Mouse (Mus musculus): ENCODE measurements around the gene Fignl2.

Gene Fignl2

DNA sequence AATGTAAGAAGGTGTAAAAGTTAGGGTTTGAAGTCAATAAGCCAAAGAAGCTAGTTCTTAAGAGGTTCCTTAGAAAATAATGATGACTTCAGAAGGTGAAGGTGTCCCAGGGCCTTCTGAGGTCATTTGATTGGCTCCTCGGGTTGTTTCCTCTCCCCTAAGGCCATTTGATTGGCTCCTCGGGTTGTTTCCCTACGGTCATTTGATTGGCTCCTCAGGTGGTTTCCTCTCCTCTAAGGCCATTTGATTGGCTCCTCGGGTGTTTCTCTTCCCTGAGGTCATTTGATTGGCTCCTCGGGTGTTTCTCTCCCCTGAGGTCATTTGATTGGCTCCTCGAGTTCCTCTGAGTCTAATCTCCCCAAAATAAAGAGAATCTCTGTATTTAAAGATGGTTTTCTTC is 67.0 kb downstream of the Fignl2 start:
- peak; percentile 55 for DNase-seq (ENCODE audit: low read depth, low spot score)

DNA sequence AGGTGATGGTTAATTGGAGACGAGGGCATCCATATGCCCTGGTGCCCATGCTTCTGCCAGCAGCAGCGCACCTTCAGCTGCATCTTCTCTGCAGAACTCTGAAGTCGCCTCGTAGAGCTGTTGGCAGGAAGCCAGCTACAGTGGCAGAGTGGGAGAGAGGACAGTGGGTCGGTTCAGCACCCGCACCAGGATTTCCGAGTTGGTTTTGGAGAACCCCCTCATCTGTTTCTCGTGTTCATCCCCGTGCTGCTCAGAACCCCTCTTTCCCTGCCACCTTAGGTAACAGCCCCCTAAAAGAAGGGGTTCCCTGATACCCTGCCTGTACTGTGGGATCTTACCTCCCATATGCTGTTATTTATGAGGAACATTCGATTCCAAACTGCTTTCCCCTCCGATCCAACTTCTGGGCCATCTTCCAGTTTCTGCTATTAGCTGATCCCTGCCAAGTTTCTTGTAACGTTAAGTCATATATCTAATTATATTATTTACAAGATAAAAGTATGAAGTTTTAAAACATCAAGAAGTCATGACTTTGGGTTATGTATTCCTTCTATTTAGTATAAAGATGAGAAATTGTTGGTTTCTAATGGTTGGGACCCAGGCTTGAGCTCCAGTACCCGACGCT is 69.9 kb downstream of the Fignl2 start:
- DNase-seq (ENCODE audit: low read depth, low spot score): no peak

DNA sequence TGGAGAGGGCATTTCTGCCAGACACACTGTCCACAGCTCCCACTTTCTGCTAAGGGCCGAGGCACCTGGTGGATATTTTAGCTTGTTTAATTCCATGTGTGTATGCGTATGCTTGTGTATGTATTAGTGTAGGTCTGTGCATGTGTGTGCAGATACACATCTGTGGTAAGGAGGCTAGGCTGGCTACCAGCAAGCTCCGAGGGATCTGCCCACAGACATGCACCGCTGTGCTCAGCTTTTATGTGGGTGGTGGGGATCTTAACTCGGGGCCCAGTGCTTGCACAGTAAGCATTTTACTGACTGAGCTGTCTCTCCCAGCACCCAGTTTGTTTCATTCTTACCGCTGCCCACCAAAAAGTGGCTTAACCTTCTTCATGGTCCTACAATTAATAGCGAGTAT is 71.1 kb downstream of the Fignl2 start:
- no peak for DNase-seq (ENCODE audit: low read depth, low spot score)

DNA sequence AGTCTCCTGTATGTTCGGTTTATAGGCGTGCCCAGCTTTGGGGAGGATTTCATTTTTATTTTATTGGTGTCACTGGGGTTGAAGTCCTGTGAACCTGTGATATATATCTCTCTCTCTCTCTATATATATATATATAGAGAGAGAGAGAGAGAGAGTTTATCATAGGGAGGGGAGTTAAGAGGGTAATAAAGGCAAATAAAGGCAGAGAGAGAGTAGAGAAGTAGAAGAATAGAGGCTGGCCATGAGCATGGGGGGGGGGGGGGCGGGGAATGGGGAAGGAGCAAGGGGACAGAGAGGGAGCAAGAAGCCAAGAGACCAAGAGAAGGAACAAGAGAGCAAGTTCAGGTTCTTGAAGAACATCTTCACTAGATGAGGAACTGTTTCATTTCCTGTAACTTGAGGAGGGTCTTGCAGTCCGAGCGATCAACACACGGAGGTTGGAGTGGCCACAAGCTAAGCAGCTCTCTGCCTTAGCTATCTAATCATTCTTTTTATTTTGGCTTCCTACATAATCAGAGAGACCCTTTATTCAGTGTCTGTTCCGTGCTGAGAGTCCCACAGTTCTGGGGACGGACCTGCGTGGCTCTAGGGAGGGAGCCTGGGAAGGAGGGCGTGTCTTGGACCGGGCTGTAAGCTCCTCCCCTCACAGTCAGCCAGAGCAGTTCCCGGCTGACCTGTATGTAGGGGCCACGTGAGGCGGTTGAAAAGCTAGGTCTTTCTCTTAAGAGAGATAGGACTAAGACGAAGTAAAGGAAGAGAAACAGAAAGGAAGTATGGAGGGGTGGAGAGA is 71.9 kb downstream of the Fignl2 start:
- DNase-seq (ENCODE audit: low read depth, low spot score): peak; percentile 50

DNA sequence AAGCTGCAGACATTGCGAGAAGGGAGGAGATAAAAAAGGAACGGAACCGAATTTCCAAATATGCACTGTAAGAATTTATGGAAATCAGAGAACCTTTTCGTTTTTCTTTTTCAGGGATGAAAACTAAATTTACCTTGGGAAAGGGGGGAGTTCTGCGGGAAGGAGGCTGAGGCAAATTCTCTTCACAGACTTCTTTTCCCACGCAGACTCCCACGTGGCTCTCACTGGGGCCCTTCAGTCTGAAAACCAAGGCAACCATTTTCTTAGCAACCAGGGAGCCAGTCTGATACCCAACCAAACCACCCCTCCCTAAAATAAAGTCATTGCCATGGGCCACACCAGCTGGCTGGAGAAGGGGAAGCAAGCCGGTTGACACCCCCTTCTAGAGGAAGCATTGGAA is 72.7 kb downstream of the Fignl2 start:
- DNase-seq (ENCODE audit: low read depth, low spot score): no peak

DNA sequence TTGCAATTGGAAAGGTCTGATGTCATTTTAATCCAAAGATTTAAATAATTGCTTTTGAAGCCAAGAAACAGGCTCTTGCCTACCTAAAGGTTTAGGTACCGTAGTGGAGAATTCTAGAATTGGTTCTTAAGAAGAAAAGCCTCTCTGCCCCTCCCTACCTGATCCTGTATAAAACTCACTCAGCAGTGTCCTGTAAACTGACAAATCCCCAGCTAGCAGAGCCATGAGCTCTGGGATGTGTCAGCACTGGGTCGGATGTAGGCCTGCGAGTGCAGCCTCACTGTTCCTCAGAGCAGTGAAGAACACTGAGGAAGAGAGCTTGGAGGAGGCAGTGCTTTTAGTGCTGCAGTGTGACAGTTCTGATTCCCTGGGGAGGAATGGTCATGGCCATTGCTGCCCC is 73.8 kb downstream of the Fignl2 start:
- DNase-seq (ENCODE audit: low read depth, low spot score): no peak

DNA sequence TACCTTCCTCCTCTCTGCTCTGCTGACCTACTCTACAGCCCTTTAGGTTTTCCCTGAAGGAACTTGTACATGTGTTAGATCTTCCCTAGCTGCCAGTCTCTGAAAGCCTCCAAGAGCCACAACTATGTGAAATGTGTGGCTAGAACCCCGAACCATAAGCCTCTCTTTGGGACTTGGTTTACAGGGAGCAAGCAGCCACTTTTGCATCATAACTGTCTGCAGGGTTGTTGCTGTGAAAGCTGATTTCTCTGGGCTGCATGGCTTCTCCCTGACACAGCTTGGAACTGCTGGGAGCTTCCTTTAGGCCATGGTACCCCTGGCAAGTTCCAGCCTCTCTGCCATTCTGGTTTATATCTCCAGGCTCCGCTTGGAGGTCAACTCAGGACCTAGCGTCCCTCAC is 75.9 kb downstream of the Fignl2 start:
- DNase-seq (ENCODE audit: low read depth, low spot score): no peak

DNA sequence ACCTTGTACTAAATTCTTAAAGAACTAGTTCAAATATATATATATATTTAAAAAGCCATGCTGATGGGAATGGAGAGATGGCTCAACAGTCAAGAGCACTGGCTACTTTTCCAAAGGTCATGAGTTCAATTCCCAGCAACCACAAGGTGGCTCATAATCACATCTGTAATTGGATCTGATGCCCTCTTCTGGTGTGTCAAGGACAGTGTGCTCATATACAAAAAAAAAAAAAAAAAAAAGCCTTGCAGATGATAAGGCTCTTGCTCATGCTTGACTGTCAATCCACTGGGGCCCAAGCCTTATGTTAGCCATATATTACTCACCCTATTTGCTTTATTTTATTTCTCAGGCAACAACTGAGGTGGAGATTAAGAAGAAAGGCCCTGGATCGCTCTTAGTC is 76.7 kb downstream of the Fignl2 start:
- no peak for DNase-seq (ENCODE audit: low read depth, low spot score)
